Mouse (Mus musculus) thymus, adult 2 months (tissue): ENCODE results near the gene Tmem262. TPM values are rescaled to one million over a fixed set of nuclear protein-coding genes. Genes with fewer than 3 reads are reported as not detected.

Source experiments
- DNase-seq: peaks from one replicate; pipeline ENCODE4 v3.0.0; 2021
- H3K27ac ChIP-seq: fragments of 200-500 bp; 2 replicates; pipeline ENCODE4 v1.5.1; 2012; ENCODE audit warnings: low read length, control low read depth; ENCODE audit not compliant: control insufficient read depth, insufficient read depth
- H3K27me3 ChIP-seq: fragments of 200-500 bp; 2 replicates; pipeline ENCODE4 v1.6.1; 2012; ENCODE audit warnings: mild to moderate bottlenecking, low read length, moderate library complexity, mixed read lengths; ENCODE audit not compliant: control insufficient read depth, insufficient read depth
- H3K36me3 ChIP-seq: fragments of 200-500 bp; 2 replicates; pipeline ENCODE4 v1.6.1; 2012; ENCODE audit warnings: mild to moderate bottlenecking, low read length, moderate library complexity; ENCODE audit not compliant: control insufficient read depth, insufficient read depth
- H3K4me1 ChIP-seq: fragments of 200-500 bp; replicated peaks from 2 replicates; pipeline ENCODE4 v1.6.1; 2012; ENCODE audit warnings: low read length; ENCODE audit not compliant: control insufficient read depth, insufficient read depth
- H3K4me3 ChIP-seq: fragments of 200-500 bp; 2 replicates; pipeline ENCODE4 v1.5.1; 2012; ENCODE audit warnings: mild to moderate bottlenecking, low read length, control low read depth, moderate library complexity; ENCODE audit not compliant: control insufficient read depth, insufficient read depth
- CTCF ChIP-seq: fragments of 200-500 bp; IDR thresholded peaks from 2 replicates; pipeline ENCODE4 v1.5.1; 2012; ENCODE audit warnings: mild to moderate bottlenecking, control low read depth, low read length, moderate library complexity, borderline replicate concordance; ENCODE audit not compliant: control insufficient read depth, poor library complexity, insufficient read depth; ENCODE audit errors: extremely low read depth
- POLR2A ChIP-seq: fragments of 200-500 bp; IDR thresholded peaks from 2 replicates; pipeline ENCODE4 v1.6.1; 2012; ENCODE audit warnings: mild to moderate bottlenecking, low read length, control low read depth, moderate library complexity; ENCODE audit not compliant: control insufficient read depth, poor library complexity, insufficient read depth; ENCODE audit errors: extremely low read depth
- WGBS: fragments of 180-500 bp; shearing (Covaris S2); methylation state at CpG from one replicate; pipeline ENCODE4 v1.1.7; 2018; 5-methylcytosine and 5-hydroxymethylcytosine counted together
- polyA plus RNA-seq: library from polyadenylated mRNA; depleted of rRNA; stranded (reverse); fragments of >200 nt; gene quantifications from 2 replicates; pipeline ENCODE4 v1.2.3, GENCODE M21; 2012

Tmem262 gene
- polyA plus RNA-seq, 1 experiment = 0.70 TPM

DNA sequence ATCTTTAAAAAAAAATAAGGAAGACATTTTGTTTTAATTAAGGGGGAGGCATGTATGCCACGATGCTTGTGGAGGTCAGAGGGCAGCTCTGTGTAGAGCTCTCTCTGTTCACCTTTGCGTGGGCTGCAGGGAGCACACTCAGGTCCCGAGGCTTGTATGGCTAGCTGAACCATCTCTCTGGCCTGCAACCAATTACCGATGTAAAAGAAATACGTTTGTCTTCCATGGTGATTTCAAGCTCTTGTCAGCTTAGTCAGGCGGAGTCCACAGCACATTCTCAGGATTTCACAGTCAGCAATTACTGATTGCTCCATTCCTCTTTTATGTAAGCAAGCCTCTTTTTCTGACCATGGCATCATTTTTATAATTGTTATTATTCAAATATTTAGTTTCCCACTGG is 21.4 kb downstream of the Tmem262 start:
- Histone ChIP-seq H3K27ac (no peak overlapping the region), H3K27me3 (no peaks in the 10 kb centered on the region), H3K36me3 (no peaks in the 10 kb centered on the region), H3K4me1 (no peaks in the 10 kb centered on the region), H3K4me3 (no peak overlapping the region)
- WGBS = 94% methylated on average over 6 of the region's 6 CpGs
- no peak for DNase-seq
- no peak for TF ChIP-seq POLR2A
- no peak for TF ChIP-seq CTCF

DNA sequence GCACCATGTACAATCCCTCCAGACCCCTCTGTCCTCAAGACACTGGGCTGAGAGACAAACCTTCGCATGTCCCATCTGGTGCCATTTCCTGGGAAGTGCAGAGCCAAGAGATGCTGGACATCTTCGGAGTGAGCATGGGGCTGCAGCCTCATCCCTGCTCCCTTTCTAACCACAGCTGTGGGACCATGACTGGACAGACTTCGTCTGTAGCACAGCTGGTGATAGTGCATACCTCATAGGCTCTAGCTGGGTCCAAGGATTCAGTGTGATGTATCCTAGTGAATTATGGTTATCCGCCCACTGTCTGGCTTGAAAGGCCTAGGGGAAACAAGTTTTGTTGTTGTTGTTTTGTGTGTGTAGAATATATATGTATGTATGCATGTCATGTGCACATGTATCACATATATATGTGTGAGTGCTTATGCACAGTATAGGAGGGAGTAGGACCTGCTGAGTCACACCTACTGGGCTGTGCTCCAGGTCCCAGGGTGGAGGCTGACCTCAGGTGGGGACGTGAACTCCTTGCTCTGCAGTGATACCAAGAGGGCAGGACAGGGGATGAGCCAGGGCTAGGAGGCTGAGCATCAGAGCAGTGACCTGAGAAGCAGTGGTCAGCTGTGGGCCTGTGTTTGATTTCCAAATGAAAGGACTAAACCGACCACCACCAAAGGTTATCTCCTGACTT is 22.5 kb downstream of the Tmem262 start:
- 75% methylated on average over 6 of the region's 6 CpGs for WGBS
- no peak for DNase-seq
- Histone ChIP-seq H3K27me3 (no peaks in the 10 kb centered on the region), H3K4me1 (no peaks in the 10 kb centered on the region), H3K36me3 (no peaks in the 10 kb centered on the region), H3K4me3 (no peak overlapping the region), H3K27ac (no peak overlapping the region)
- TF ChIP-seq POLR2A = no peak

DNA sequence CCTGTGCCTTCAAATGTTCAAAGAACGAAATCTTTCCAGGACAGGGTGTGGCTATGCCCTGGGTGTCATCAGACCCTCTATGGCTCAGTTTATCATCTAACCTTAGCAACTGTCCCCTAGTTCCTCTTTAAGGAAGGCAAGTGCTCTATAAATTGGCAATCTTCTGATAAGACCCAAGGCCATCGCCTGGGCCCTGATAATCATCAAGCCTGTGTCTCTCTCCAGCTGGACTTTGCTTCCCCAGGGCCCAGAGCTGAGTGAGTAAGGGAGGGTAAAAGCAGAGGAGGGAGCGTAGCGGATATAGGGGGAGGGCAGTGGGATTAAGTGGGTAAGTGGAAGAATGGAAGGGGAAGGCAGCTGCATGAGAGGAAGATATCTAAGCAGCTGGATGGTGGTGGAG is 24.6 kb downstream of the Tmem262 start:
- WGBS = 95% methylated on average over 4 of the region's 4 CpGs
- TF ChIP-seq CTCF (no peak), POLR2A (no peak)
- H3K27ac ChIP-seq = no peak overlapping the region
- H3K4me3 ChIP-seq = no peak overlapping the region
- no peaks in the 10 kb centered on the region for H3K36me3 ChIP-seq
- DNase-seq = no peak
- no peaks in the 10 kb centered on the region for H3K27me3 ChIP-seq
- no peaks in the 10 kb centered on the region for H3K4me1 ChIP-seq

DNA sequence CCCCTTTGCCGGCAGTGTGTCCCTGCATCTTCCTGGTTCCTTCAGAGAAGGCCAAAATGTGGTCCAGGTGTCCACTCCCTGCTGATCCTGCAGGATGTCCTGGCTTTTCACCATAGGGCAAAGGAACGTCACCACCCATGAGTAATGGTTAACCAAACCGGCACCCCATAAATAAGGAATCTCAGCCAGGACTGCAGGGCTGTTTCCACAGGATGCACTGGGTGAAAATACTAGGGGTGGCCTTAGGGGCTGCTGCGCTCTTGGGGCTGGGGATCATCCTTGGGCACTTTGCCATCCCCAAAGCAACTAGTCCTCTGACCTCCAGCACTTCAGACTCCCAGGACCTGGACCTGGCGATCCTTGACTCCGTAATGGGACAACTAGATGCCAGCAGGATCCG is 25.8 kb downstream of the Tmem262 start, which contains the start of gene Naaladl1:
Naaladl1 (plus strand) TSS at position 197 of the 400 bp plus-strand sequence.
- 98% methylated on average over 7 of the region's 7 CpGs for WGBS
- no peak within 1 kb of the TSS for H3K27ac ChIP-seq
- H3K4me3 ChIP-seq = no peak within 1 kb of the TSS
- no peaks in the 10 kb centered on the region for H3K27me3 ChIP-seq
- DNase-seq = no peak
- TF ChIP-seq POLR2A (no peak), CTCF (no peak)
- no peaks in the 10 kb centered on the region for H3K4me1 ChIP-seq
- no peaks in the 10 kb centered on the region for H3K36me3 ChIP-seq

DNA sequence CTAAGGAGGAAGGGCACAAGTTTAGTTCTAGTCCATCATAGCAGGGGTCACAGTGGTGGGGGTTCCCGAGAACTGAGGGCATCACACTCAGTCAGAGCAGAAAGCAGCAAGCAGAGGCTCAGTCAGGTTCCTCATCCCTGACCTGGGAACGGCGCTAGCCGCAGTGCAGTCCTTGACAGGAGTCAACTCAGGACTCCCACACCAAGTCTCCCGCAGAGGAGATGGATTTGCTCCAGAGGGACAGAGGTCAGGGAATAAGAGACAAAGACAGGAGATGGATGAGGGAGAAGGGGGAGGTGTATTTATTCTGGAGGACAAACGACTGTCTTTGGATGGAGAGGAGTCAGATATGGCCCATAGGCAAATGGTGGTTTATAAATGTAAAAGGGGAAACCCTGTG is 33.3 kb downstream of the Tmem262 start:
- no peak for DNase-seq
- H3K4me1 ChIP-seq = peaks cover 8% of the 10 kb centered on the region; the same call in 1 of the 2 replicates
- TF ChIP-seq POLR2A (no peak), CTCF (no peak)
- no peak overlapping the region for H3K27ac ChIP-seq
- no peak overlapping the region for H3K4me3 ChIP-seq
- no peaks in the 10 kb centered on the region for H3K27me3 ChIP-seq
- no peaks in the 10 kb centered on the region; the same call in 1 of the 2 replicates for H3K36me3 ChIP-seq
- WGBS = 91% methylated on average over 6 of the region's 6 CpGs

DNA sequence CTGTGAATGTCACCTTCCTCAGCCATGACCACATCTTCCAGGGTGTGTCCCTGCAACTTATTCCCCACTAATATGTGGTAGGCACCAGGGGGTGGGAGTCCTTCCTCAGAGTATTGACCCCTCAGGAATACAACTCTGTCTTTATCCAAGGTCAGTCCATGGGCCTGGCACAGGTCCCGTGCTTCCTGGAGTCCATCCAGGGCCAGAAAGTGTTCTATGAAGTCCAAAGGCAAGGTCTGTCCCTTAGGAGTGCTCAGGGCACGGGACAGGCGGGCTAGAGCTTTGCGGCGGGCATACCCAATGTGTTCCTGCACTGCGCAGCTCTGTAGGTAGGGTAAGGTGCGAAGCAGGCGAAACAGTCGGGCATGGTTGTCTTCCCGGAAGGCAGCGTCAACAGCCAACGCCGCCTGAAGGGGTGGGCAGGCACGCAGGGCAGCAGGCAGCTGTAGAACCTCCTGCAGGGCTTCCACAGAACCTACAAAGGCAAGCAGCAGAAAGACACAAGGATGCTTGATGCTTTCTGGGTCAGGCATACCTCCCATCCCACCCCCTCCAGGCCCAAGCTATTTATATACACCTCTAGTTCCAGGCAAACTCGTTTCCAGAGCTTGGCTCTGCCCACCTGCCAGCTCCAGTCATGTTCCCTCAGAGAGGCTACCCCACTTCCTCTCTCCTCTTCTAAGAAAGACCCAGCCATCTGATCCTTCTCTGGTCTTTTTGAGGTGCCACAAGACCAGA is 36.4 kb downstream of the Tmem262 start:
- WGBS = 87% methylated on average over 15 of the region's 15 CpGs
- H3K4me1 ChIP-seq = peaks cover 8% of the 10 kb centered on the region; the same call in 1 of the 2 replicates
- H3K27me3 ChIP-seq = no peaks in the 10 kb centered on the region
- TF ChIP-seq CTCF (no peak), POLR2A (no peak)
- H3K4me3 ChIP-seq = no peak overlapping the region
- H3K36me3 ChIP-seq = no peaks in the 10 kb centered on the region; the same call in 1 of the 2 replicates
- no peak for DNase-seq
- no peak overlapping the region for H3K27ac ChIP-seq
